Mouse (Mus musculus): ENCODE results near the gene Dbndd2. TPM values are rescaled to one million over a fixed set of nuclear protein-coding genes. Genes with fewer than 3 reads are reported as not detected.

Gene Dbndd2
- polyA plus RNA-seq, 1 experiment from 2014 or later: 17.9 TPM

DNA sequence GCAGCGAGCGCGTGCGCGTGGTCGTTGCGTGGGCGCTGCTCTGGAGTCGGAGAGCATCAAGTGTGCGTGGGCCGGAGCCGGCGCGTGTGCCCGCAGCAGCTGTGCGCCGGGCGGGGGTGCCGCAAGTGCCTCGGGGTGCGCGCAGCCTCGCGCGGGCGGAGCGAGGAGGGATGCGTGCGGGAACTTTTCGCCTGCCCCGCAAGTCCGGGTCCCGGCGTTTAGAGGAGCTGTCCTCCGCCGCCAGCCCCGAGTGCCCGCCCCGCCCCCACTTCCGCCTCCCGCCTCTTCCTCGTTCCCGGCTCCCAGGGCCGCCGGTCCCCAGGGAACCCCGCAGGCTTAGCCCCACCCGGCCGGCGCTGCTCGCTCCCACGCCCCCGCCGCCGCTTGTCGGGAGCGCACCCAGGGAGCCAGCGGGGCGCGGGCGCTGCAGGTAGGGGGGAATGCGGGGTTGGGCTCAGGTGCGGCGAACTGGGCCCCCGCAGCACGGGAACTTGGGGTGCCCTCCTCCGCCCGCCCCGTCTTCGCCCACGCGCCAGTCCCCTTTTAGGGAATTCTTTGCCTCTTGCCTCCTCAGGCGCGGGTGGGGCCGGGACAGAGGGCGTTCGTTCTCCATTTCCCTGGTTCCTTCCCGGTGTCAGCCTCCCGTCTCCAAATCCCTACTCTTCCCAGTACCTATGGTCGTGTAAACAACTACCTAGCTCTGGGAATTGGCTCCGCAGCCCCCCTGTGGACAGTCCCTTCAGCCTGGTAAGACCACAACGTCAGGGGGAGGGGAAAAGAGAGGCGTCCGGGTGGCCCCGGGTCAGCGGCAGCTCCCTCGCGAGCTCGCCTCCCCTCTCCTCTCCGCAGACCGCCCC is 580 bp downstream of the Dbndd2 start:
- H3K9me3 ChIP-seq (ENCODE audit: control insufficient read depth, low read depth, low read length): no peaks in the 10 kb centered on the region
- WGBS: under 1% methylated on average over 90 of the region's 90 CpGs
- H3K27me3 ChIP-seq (ENCODE audit: control insufficient read depth, insufficient read depth, low read length): no peaks in the 10 kb centered on the region
- no peaks in the 10 kb centered on the region; the same call in 1 of the 2 replicates for H3K36me3 ChIP-seq (ENCODE audit: control insufficient read depth, insufficient read depth, low read length)
- H3K4me2 ChIP-seq (replicated peaks; ENCODE audit: low read depth, low read length): peak overlapping the region; percentile 94
- H3K4me1 ChIP-seq (ENCODE audit: control insufficient read depth, insufficient read depth, low read length): peaks cover 12% of the 10 kb centered on the region; the same call in 1 of the 2 replicates
- H3K9ac ChIP-seq (replicated peaks; ENCODE audit: low read depth, low read length): peak overlapping the region; percentile 37
- peak; percentile 63 for ATAC-seq (ENCODE audit: insufficient number of reproducible peaks, insufficient read depth, low FRiP score, low read depth)
- no peak overlapping the region for H3K27ac ChIP-seq (ENCODE audit: low read length)
- peak overlapping the region; percentile 55 for H3K4me3 ChIP-seq (ENCODE audit: low read depth, low read length)

DNA sequence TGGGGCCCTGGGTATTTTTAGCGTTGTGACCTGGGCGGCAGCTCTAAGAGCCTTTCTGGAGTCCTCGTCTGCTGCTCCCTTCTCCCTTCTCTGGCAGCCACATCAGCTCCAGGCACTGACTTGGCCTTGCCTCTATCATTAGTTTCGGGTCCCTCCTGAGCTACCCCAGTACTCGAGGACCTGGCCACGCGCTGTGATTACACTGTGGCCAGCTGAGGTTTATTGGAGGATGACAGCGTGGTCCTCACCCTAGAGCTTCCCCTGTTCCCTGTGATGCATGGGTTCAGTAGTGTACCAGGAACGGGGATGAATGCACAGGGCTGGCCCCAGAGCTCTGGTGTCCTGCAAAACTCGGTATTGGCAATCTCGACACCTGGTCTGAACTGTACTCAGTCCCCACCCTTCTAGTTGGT is 1.2 kb downstream of the Dbndd2 start:
- no peak for ATAC-seq (ENCODE audit: insufficient number of reproducible peaks, insufficient read depth, low FRiP score, low read depth)
- Histone ChIP-seq H3K27me3 (ENCODE audit: control insufficient read depth, insufficient read depth, low read length) (no peaks in the 10 kb centered on the region), H3K27ac (ENCODE audit: low read length) (no peak overlapping the region), H3K4me3 (ENCODE audit: low read depth, low read length) (peak overlapping the region; percentile 55), H3K36me3 (ENCODE audit: control insufficient read depth, insufficient read depth, low read length) (no peaks in the 10 kb centered on the region; the same call in 1 of the 2 replicates), H3K9ac (replicated peaks; ENCODE audit: low read depth, low read length) (peak overlapping the region; percentile 37), H3K4me2 (replicated peaks; ENCODE audit: low read depth, low read length) (peak overlapping the region; percentile 94), H3K9me3 (ENCODE audit: control insufficient read depth, low read depth, low read length) (no peaks in the 10 kb centered on the region), H3K4me1 (ENCODE audit: control insufficient read depth, insufficient read depth, low read length) (peaks cover 12% of the 10 kb centered on the region; the same call in 1 of the 2 replicates)
- 9% methylated on average over 11 of the region's 11 CpGs for WGBS

- Histone ChIP-seq H3K27me3 (ENCODE audit: control insufficient read depth, insufficient read depth, low read length) (no peaks in the 10 kb centered on the region), H3K9ac (replicated peaks; ENCODE audit: low read depth, low read length) (no peak overlapping the region), H3K36me3 (ENCODE audit: control insufficient read depth, insufficient read depth, low read length) (no peaks in the 10 kb centered on the region; the same call in 1 of the 2 replicates), H3K4me1 (ENCODE audit: control insufficient read depth, insufficient read depth, low read length) (peaks cover 12% of the 10 kb centered on the region; the same call in 1 of the 2 replicates), H3K4me3 (ENCODE audit: low read depth, low read length) (no peak overlapping the region), H3K27ac (ENCODE audit: low read length) (no peak overlapping the region), H3K4me2 (replicated peaks; ENCODE audit: low read depth, low read length) (no peak overlapping the region), H3K9me3 (ENCODE audit: control insufficient read depth, low read depth, low read length) (no peaks in the 10 kb centered on the region)
- WGBS: 74% methylated on average over 9 of the region's 9 CpGs
- no peak for ATAC-seq (ENCODE audit: insufficient number of reproducible peaks, insufficient read depth, low FRiP score, low read depth)
Measured at GRCm38 (mm10) chr2:164487812-164488211, 1.9 kb downstream of the Dbndd2 start.

DNA sequence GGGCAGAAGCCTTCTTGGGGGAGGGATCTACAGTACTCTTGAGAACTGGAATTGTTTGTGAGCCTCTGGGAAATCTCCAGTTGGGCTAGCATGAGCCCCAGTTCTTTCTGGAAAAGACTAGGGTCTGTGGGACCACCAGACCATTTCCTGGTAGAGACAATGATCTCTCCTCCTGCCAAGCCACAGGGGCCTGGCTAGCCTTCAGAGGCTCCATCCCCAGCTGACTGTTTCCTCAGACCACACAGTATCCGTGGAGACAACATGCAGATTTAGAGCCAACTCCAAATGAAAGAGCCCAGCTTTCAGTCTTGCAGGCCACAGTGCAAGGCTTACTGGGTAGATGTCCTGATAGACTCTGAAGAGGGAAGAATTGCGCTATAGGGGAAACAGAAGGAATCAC is 8.2 kb downstream of the Dbndd2 start:
- no peak for ATAC-seq (ENCODE audit: insufficient number of reproducible peaks, insufficient read depth, low FRiP score, low read depth)
- Histone ChIP-seq H3K9me3 (ENCODE audit: control insufficient read depth, low read depth, low read length) (no peaks in the 10 kb centered on the region), H3K9ac (replicated peaks; ENCODE audit: low read depth, low read length) (no peak overlapping the region), H3K27ac (ENCODE audit: low read length) (no peak overlapping the region), H3K36me3 (ENCODE audit: control insufficient read depth, insufficient read depth, low read length) (no peaks in the 10 kb centered on the region; the same call in 1 of the 2 replicates), H3K27me3 (ENCODE audit: control insufficient read depth, insufficient read depth, low read length) (no peaks in the 10 kb centered on the region), H3K4me2 (replicated peaks; ENCODE audit: low read depth, low read length) (no peak overlapping the region), H3K4me3 (ENCODE audit: low read depth, low read length) (no peak overlapping the region), H3K4me1 (ENCODE audit: control insufficient read depth, insufficient read depth, low read length) (peaks cover 8% of the 10 kb centered on the region; the same call in 1 of the 2 replicates)
- 47% methylated on average over 2 of the region's 2 CpGs for WGBS

DNA sequence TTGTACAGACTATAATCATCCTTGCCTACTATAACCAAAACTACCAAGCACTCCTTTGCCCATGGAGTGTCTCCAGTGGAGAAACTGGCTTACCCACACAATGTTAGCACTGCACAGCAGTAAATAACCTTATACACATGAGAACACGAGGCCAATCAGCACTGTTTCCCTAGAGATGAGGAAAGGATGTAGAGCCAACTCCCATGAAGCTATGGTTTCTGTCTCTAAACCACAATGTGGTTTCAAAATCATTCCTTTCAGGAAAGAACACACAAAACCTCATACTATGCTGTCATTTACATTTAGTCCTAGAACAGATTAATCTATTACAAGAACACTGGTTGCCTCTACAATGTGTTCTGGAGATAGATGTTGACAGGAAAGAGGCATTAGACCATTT is 10.4 kb downstream of the Dbndd2 start:
- no peaks in the 10 kb centered on the region for H3K9me3 ChIP-seq (ENCODE audit: control insufficient read depth, low read depth, low read length)
- no peak overlapping the region for H3K27ac ChIP-seq (ENCODE audit: low read length)
- WGBS: 80% methylated on average over 1 of the region's 1 CpGs
- H3K9ac ChIP-seq (replicated peaks; ENCODE audit: low read depth, low read length): no peak overlapping the region
- H3K4me1 ChIP-seq (ENCODE audit: control insufficient read depth, insufficient read depth, low read length): peaks cover 8% of the 10 kb centered on the region; the same call in 1 of the 2 replicates
- peaks cover 11% of the 10 kb centered on the region for H3K36me3 ChIP-seq (ENCODE audit: control insufficient read depth, insufficient read depth, low read length)
- H3K4me3 ChIP-seq (ENCODE audit: low read depth, low read length): peak overlapping the region; percentile 89; the same call in 1 of the 2 replicates
- ATAC-seq (ENCODE audit: insufficient number of reproducible peaks, insufficient read depth, low FRiP score, low read depth): no peak
- peak overlapping the region; percentile 99; the same call in 1 of the 2 replicates for H3K4me2 ChIP-seq (replicated peaks; ENCODE audit: low read depth, low read length)
- no peaks in the 10 kb centered on the region for H3K27me3 ChIP-seq (ENCODE audit: control insufficient read depth, insufficient read depth, low read length)

DNA sequence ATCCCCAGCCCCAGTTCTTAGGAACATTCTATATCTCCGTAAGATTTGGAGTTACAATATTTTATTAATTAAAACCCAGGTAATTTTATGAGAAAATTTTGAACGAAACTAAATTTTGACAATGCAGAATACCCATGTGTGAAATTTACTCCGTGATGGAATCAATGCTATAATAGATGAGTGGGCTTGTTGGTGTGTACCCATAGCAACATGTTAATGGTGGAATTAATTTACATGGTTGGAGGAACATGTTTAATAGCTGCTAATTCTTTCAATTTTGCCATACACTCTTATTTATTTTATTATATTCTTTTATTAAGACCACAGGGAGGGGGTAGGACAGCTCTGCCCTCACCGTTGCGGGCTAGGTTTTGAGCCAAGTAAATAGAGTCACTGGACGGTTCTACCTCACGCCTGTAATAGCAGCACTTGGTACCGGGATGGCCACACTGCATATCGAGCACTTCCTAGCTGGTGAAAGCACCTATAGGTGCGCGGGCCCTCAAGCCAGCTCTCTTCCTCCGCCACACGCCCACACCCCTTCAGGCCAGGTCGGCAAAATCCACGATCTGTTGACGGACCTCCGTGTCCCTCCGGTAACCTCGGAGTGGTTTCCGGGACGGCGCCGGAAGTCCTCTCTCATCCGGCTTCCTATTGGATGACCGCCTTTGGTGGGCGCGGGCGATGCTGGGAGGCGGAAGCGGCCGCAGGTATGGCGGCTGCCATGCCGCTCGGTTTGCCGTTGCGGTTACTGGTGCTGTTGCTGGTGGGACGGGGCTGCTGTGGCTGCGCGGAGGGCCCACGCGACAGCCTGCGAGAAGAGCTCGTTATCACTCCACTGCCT is 11.2 kb downstream of the Dbndd2 start, which contains the start of gene Pigt:
Gene Pigt (plus strand): TSS at position 674 of the 844 bp plus-strand sequence.
- Histone ChIP-seq H3K27ac (ENCODE audit: low read length) (no peak within 1 kb of the TSS), H3K27me3 (ENCODE audit: control insufficient read depth, insufficient read depth, low read length) (no peaks in the 10 kb centered on the region), H3K9me3 (ENCODE audit: control insufficient read depth, low read depth, low read length) (no peaks in the 10 kb centered on the region), H3K4me3 (ENCODE audit: low read depth, low read length) (peak within 1 kb of the TSS; percentile 89), H3K36me3 (ENCODE audit: control insufficient read depth, insufficient read depth, low read length) (peaks cover 17% of the 10 kb centered on the region), H3K4me1 (ENCODE audit: control insufficient read depth, insufficient read depth, low read length) (peaks cover 8% of the 10 kb centered on the region; the same call in 1 of the 2 replicates), H3K9ac (replicated peaks; ENCODE audit: low read depth, low read length) (peak within 1 kb of the TSS; percentile 52), H3K4me2 (replicated peaks; ENCODE audit: low read depth, low read length) (peak within 1 kb of the TSS; percentile 99)
- 4% methylated on average over 43 of the region's 43 CpGs for WGBS
- ATAC-seq (ENCODE audit: insufficient number of reproducible peaks, insufficient read depth, low FRiP score, low read depth): peak; percentile 88

- WGBS: 5% methylated on average over 21 of the region's 21 CpGs
- Histone ChIP-seq H3K9me3 (ENCODE audit: control insufficient read depth, low read depth, low read length) (no peaks in the 10 kb centered on the region), H3K4me1 (ENCODE audit: control insufficient read depth, insufficient read depth, low read length) (peaks cover 8% of the 10 kb centered on the region; the same call in 1 of the 2 replicates), H3K4me2 (replicated peaks; ENCODE audit: low read depth, low read length) (peak overlapping the region; percentile 99), H3K27me3 (ENCODE audit: control insufficient read depth, insufficient read depth, low read length) (no peaks in the 10 kb centered on the region), H3K9ac (replicated peaks; ENCODE audit: low read depth, low read length) (peak overlapping the region; percentile 52), H3K4me3 (ENCODE audit: low read depth, low read length) (peak overlapping the region; percentile 89), H3K27ac (ENCODE audit: low read length) (no peak overlapping the region), H3K36me3 (ENCODE audit: control insufficient read depth, insufficient read depth, low read length) (peaks cover 23% of the 10 kb centered on the region)
- peak; percentile 47; the same call in 1 of the 2 replicates for ATAC-seq (ENCODE audit: insufficient number of reproducible peaks, insufficient read depth, low FRiP score, low read depth)
Measured at GRCm38 (mm10) chr2:164497691-164498268, 11.9 kb downstream of the Dbndd2 start.

DNA sequence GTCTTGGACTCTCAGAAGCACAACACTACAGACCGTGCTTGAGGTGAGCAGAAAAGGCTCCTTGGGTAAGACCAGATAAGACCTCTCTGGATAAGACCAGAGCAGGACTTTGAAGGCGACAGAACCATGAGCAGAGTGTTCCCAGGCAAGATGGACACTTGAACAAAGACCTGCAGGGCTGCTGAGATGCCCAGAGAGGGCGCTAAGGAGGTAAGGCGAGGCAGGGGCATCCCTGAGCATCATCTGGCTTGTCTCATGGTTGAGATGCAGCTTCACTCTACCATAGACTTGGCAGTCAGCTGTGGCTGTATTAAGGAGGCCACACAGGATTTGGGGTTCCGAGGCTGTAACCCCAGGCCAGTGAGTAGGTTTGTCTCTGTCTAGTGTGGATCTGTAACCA is 13.4 kb downstream of the Dbndd2 start:
- Histone ChIP-seq H3K4me2 (replicated peaks; ENCODE audit: low read depth, low read length) (no peak overlapping the region), H3K9ac (replicated peaks; ENCODE audit: low read depth, low read length) (no peak overlapping the region), H3K4me1 (ENCODE audit: control insufficient read depth, insufficient read depth, low read length) (peaks cover 8% of the 10 kb centered on the region; the same call in 1 of the 2 replicates), H3K36me3 (ENCODE audit: control insufficient read depth, insufficient read depth, low read length) (peaks cover 37% of the 10 kb centered on the region), H3K27me3 (ENCODE audit: control insufficient read depth, insufficient read depth, low read length) (no peaks in the 10 kb centered on the region), H3K9me3 (ENCODE audit: control insufficient read depth, low read depth, low read length) (peaks cover 3% of the 10 kb centered on the region; the same call in 1 of the 2 replicates), H3K27ac (ENCODE audit: low read length) (no peak overlapping the region), H3K4me3 (ENCODE audit: low read depth, low read length) (no peak overlapping the region)
- 73% methylated on average over 5 of the region's 5 CpGs for WGBS
- no peak for ATAC-seq (ENCODE audit: insufficient number of reproducible peaks, insufficient read depth, low FRiP score, low read depth)
